Mouse (Mus musculus): ENCODE measurements around the gene Igf1r.

- TF ChIP-seq CTCF (IDR thresholded peaks at IDR 0.05; ENCODE audit: low read depth) = no peak
- no peak for TF ChIP-seq EP300 (IDR thresholded peaks at IDR 0.05; ENCODE audit: low read depth)
Measured at GRCm38 (mm10) chr7:68028167-68028566, 75.5 kb downstream of the Igf1r start.

All from liver, postnatal 0 days (tissue).